Mouse (Mus musculus): ENCODE results near the gene Ccl25. TPM values are rescaled to one million over a fixed set of nuclear protein-coding genes. Genes with fewer than 3 reads are reported as not detected.
"Not testable (repeated sequence)": the region's sequence is repeated elsewhere in the genome, so short reads cannot be mapped to it uniquely, and the experiment has no call there.

Ccl25 gene
- polyA plus RNA-seq, 1 experiment from 2014 or later = 24.4 TPM

DNA sequence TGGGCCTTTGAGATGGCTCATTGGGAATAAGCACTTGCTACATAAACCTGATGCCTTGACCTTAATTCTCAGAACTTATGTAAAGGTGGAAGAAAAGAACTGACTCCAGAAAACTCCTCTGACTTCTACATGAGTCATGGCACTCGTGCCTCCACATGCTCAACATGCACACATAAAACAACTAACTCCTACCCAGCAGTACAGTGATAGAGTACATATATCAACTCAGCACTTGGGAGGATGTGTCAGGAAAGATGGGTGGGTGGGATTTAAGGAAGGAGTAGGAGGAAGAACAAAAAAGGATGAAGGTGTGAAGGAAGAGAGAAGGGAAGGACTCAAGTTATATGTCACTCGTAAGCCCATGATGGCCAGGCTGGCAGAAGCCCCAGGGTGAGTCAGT lies 76.4 kb downstream of the Ccl25 start:
- H3K27me3 ChIP-seq (replicated peaks; ENCODE audit: low read depth, poor library complexity, severe bottlenecking) = no peaks in the 10 kb centered on the region
- H3K9me3 ChIP-seq = 0 out of 2 replicates have a peak, but pooled peaks cover 3% of the 10 kb centered on the region
- no peak overlapping the region for H3K4me3 ChIP-seq
- H3K4me1 ChIP-seq = peaks cover 5% of the 10 kb centered on the region
- no peak for DNase-seq (ENCODE audit: low spot score)
- H3K27ac ChIP-seq (replicated peaks) = no peak overlapping the region
- 85% methylated on average over 2 of the region's 2 CpGs for WGBS
- H3K36me3 ChIP-seq (replicated peaks) = no peaks in the 10 kb centered on the region

DNA sequence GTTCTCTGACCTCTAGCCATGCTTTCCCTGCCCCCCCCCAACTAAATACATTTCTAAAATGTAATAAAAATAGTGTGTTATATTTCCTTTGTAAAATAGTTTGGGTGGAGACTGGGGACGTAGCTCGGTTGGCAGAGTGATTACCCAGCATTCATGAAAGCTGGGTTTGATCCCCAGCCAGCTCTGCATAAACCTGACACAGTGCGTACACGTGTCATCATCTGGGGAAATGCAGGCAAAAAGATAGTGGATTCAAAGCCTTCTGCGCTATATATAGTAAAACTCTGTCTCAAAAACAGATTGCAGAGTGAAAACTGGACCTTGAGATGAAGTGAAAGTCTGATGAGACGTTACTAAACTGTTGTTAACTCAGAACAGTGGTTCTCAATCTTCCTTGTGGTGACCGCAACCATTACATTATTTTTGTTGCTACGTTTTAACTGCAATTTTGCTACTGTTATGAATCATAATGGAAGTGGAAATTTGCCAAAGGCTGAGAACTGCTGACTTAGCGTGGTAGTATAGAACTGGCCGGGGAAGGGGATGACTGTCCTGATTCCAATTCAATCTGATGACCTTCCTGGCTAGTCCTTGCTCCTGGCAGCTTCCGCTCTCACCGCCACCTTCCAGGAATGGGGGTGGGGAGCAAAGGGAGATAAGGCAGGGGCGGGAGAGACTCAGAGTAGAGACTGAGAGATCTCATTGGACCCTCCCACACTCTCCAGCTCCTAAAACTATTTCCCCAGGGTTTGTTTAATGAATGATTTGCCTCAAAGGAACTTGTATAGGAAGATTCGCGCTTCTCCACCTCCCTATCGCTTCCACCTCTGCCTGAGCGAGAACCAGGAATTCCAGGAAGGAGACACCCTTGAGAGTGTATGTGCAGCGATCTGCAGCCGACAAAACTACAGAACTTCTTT lies 79.2 kb downstream of the Ccl25 start:
- H3K4me3 ChIP-seq = peak overlapping the region; percentile 49
- H3K36me3 ChIP-seq (replicated peaks) = no peaks in the 10 kb centered on the region
- WGBS = 54% methylated on average over 19 of the region's 19 CpGs
- 0 out of 2 replicates have a peak, but pooled peaks cover 3% of the 10 kb centered on the region for H3K9me3 ChIP-seq
- peaks cover 5% of the 10 kb centered on the region for H3K4me1 ChIP-seq
- DNase-seq (ENCODE audit: low spot score) = peak; percentile 40
- peak overlapping the region; percentile 74 for H3K27ac ChIP-seq (replicated peaks)
- no peaks in the 10 kb centered on the region for H3K27me3 ChIP-seq (replicated peaks; ENCODE audit: low read depth, poor library complexity, severe bottlenecking)

DNA sequence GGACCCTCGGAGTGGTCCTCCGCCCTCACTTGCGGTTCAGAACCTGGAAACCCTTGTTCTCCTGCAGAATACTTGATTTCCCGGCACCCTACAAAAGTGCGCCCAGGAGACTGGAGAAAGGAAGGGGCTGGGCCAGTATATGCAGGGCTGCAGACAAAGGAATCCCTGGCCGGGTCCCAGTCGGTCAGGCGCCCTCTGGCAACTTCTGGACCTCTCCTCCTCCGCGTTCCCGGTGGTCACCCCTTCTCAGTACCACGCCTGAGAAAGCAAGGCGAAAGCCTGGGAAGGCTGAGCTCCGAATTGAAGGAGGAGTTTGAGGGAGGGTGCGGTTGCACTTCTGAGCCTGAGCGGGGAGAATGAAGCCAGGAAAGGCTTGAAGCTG lies 79.9 kb downstream of the Ccl25 start:
- Histone ChIP-seq H3K4me1 (peaks cover 5% of the 10 kb centered on the region), H3K9me3 (0 out of 2 replicates have a peak, but pooled peaks cover 3% of the 10 kb centered on the region), H3K27ac (replicated peaks) (peak overlapping the region; percentile 74), H3K36me3 (replicated peaks) (no peaks in the 10 kb centered on the region), H3K4me3 (peak overlapping the region; percentile 49), H3K27me3 (replicated peaks; ENCODE audit: low read depth, poor library complexity, severe bottlenecking) (no peaks in the 10 kb centered on the region)
- WGBS = 11% methylated on average over 16 of the region's 16 CpGs
- peak; percentile 59 for DNase-seq (ENCODE audit: low spot score)

DNA sequence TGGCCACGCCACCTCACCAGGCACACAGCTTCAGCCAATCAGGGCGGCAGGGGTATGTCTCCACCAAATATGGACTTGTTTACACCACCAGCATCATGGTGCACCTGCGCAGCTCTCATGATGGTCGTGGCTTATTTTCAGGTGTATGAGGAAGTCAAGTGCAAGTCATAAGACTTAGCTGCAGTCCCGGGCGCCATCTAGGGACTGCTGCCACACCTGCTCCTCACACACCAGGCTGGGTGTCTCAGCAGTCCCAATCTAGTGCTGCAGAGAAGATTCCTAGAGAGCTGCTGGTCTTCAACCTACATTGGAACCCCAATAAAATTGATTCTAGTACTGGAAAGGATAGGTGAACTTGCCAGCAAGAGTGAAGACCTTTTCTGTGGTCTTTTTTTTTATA lies 83.4 kb downstream of the Ccl25 start:
- H3K9me3 ChIP-seq; H3K36me3 ChIP-seq (replicated peaks); H3K27me3 ChIP-seq (replicated peaks; ENCODE audit: low read depth, poor library complexity, severe bottlenecking); H3K4me3 ChIP-seq; DNase-seq (ENCODE audit: low spot score); H3K4me1 ChIP-seq; H3K27ac ChIP-seq (replicated peaks): not testable (repeated sequence)
- 71% methylated on average over 6 of the region's 6 CpGs for whole genome bisulfite sequencing

Other genes with a start within 250 kb of the Ccl25 start
- not detected in 2 replicates for gene Cd209f, start 219.4 kb upstream of the Ccl25 start, polyA plus RNA-seq (2016; fragmentation: Nextera tagmentation; extraction: Ambion mirVana)
- gene Cd209g, start 191.1 kb upstream of the Ccl25 start, polyA plus RNA-seq (2016; fragmentation: Nextera tagmentation; extraction: Ambion mirVana) = not detected in 2 replicates
- 23.3 and 25.9 TPM in 2 replicates for gene Evi5l, start 158.6 kb upstream of the Ccl25 start, polyA plus RNA-seq (2016; fragmentation: Nextera tagmentation; extraction: Ambion mirVana)
- gene Prr36, start 107.8 kb upstream of the Ccl25 start, polyA plus RNA-seq (2016; fragmentation: Nextera tagmentation; extraction: Ambion mirVana) = 5.7 and 7.2 TPM in 2 replicates
- 0.49 and 0.56 TPM in 2 replicates for gene Lrrc8e, start 98.4 kb upstream of the Ccl25 start, polyA plus RNA-seq (2016; fragmentation: Nextera tagmentation; extraction: Ambion mirVana)
- 31.0 and 32.8 TPM in 2 replicates for gene Map2k7, start 86.5 kb upstream of the Ccl25 start, polyA plus RNA-seq (2016; fragmentation: Nextera tagmentation; extraction: Ambion mirVana)
- gene Gm49320, start 86.3 kb upstream of the Ccl25 start, polyA plus RNA-seq (2016; fragmentation: Nextera tagmentation; extraction: Ambion mirVana) = 0.44 and 0.85 TPM in 2 replicates
- gene Tgfbr3l, start 77.0 kb upstream of the Ccl25 start, polyA plus RNA-seq (2016; fragmentation: Nextera tagmentation; extraction: Ambion mirVana) = 4.4 and 5.2 TPM in 2 replicates
- gene Snapc2, start 72.1 kb upstream of the Ccl25 start, polyA plus RNA-seq (2016; fragmentation: Nextera tagmentation; extraction: Ambion mirVana) = 62.3 and 64.6 TPM in 2 replicates
- 121 and 134 TPM in 2 replicates for gene Ctxn1, start 65.9 kb upstream of the Ccl25 start, polyA plus RNA-seq (2016; fragmentation: Nextera tagmentation; extraction: Ambion mirVana)
- 64.7 and 73.3 TPM in 2 replicates for gene Timm44, start 49.3 kb upstream of the Ccl25 start, polyA plus RNA-seq (2016; fragmentation: Nextera tagmentation; extraction: Ambion mirVana)
- 362 and 373 TPM in 2 replicates for gene Elavl1, start 203 bp downstream of the Ccl25 start, polyA plus RNA-seq (2016; fragmentation: Nextera tagmentation; extraction: Ambion mirVana)
- gene Cers4, start 167.8 kb downstream of the Ccl25 start, polyA plus RNA-seq (2016; fragmentation: Nextera tagmentation; extraction: Ambion mirVana) = 9.7 and 12.1 TPM in 2 replicates